Mouse (Mus musculus): ENCODE measurements around the gene St13. TPM values are rescaled to one million over a fixed set of nuclear protein-coding genes. Genes with fewer than 3 reads are reported as not detected.
A peak's percentile ranks its signal among the peaks of the same experiment; 100 is the strongest.

Gene St13
- polyA plus RNA-seq, 1 experiment from 2014 or later, result 189 TPM

GRCm38 (mm10) chr15:81341426-81341825, 58.5 kb downstream of the St13 start:
- ATAC-seq (ENCODE audit: low FRiP score, low read depth), result no peak
- H3K9me3 ChIP-seq, result no peaks in the 10 kb centered on the region
- no peak overlapping the region for H3K27ac ChIP-seq
- no peaks in the 10 kb centered on the region for H3K4me1 ChIP-seq
- 87% methylated on average over 2 of the region's 2 CpGs for WGBS
- peaks cover 72% of the 10 kb centered on the region for H3K36me3 ChIP-seq
- no peak overlapping the region for H3K4me3 ChIP-seq
- H3K4me2 ChIP-seq (replicated peaks), result no peak overlapping the region
- H3K9ac ChIP-seq, result no peak overlapping the region
- no peaks in the 10 kb centered on the region for H3K27me3 ChIP-seq

GRCm38 (mm10) chr15:81339158-81339557, 60.7 kb downstream of the St13 start:
- H3K9ac ChIP-seq, result no peak overlapping the region
- ATAC-seq (ENCODE audit: low FRiP score, low read depth), result no peak
- no peaks in the 10 kb centered on the region for H3K27me3 ChIP-seq
- no peaks in the 10 kb centered on the region for H3K4me1 ChIP-seq
- H3K36me3 ChIP-seq, result peaks cover 85% of the 10 kb centered on the region
- no peak overlapping the region for H3K4me3 ChIP-seq
- WGBS, result 96% methylated on average over 3 of the region's 3 CpGs
- H3K4me2 ChIP-seq (replicated peaks), result no peak overlapping the region
- no peaks in the 10 kb centered on the region for H3K9me3 ChIP-seq
- no peak overlapping the region for H3K27ac ChIP-seq

GRCm38 (mm10) chr15:81336466-81336865, 63.4 kb downstream of the St13 start:
- 88% methylated on average over 5 of the region's 5 CpGs for WGBS
- H3K36me3 ChIP-seq, result peaks cover 90% of the 10 kb centered on the region
- no peak overlapping the region for H3K4me2 ChIP-seq (replicated peaks)
- no peaks in the 10 kb centered on the region for H3K9me3 ChIP-seq
- H3K4me3 ChIP-seq, result no peak overlapping the region
- ATAC-seq (ENCODE audit: low FRiP score, low read depth), result no peak
- no peaks in the 10 kb centered on the region for H3K27me3 ChIP-seq
- no peak overlapping the region for H3K9ac ChIP-seq
- H3K27ac ChIP-seq, result no peak overlapping the region
- no peaks in the 10 kb centered on the region for H3K4me1 ChIP-seq

GRCm38 (mm10) chr15:81332517-81332916, 67.4 kb downstream of the St13 start:
- H3K4me2 ChIP-seq (replicated peaks), result no peak overlapping the region
- H3K9ac ChIP-seq, result no peak overlapping the region
- H3K27me3 ChIP-seq, result no peaks in the 10 kb centered on the region
- no peak overlapping the region for H3K4me3 ChIP-seq
- peaks cover 84% of the 10 kb centered on the region for H3K36me3 ChIP-seq
- no peak for ATAC-seq (ENCODE audit: low FRiP score, low read depth)
- no peak overlapping the region for H3K27ac ChIP-seq
- WGBS, result 98% methylated on average over 4 of the region's 4 CpGs
- H3K9me3 ChIP-seq, result no peaks in the 10 kb centered on the region
- H3K4me1 ChIP-seq, result peaks cover 5% of the 10 kb centered on the region; the same call in 1 of the 2 replicates

- H3K36me3 ChIP-seq, result peaks cover 84% of the 10 kb centered on the region
- ATAC-seq (ENCODE audit: low FRiP score, low read depth), result no peak
- H3K4me2 ChIP-seq (replicated peaks), result no peak overlapping the region
- H3K4me1 ChIP-seq, result peaks cover 5% of the 10 kb centered on the region; the same call in 1 of the 2 replicates
- no peak overlapping the region for H3K4me3 ChIP-seq
- H3K27ac ChIP-seq, result no peak overlapping the region
- no peaks in the 10 kb centered on the region for H3K27me3 ChIP-seq
- H3K9ac ChIP-seq, result no peak overlapping the region
- H3K9me3 ChIP-seq, result no peaks in the 10 kb centered on the region
- 74% methylated on average over 3 of the region's 3 CpGs for WGBS
Measured at GRCm38 (mm10) chr15:81330816-81331433, 69.0 kb downstream of the St13 start.

GRCm38 (mm10) chr15:81329721-81330369, 70.0 kb downstream of the St13 start:
- Histone ChIP-seq H3K9ac (no peak overlapping the region), H3K4me1 (peaks cover 5% of the 10 kb centered on the region; the same call in 1 of the 2 replicates), H3K27me3 (no peaks in the 10 kb centered on the region), H3K4me2 (replicated peaks) (no peak overlapping the region), H3K27ac (no peak overlapping the region), H3K36me3 (peaks cover 84% of the 10 kb centered on the region), H3K4me3 (no peak overlapping the region), H3K9me3 (no peaks in the 10 kb centered on the region)
- 32% methylated on average over 5 of the region's 5 CpGs for WGBS
- ATAC-seq (ENCODE audit: low FRiP score, low read depth), result no peak

GRCm38 (mm10) chr15:81327501-81327900, 72.4 kb downstream of the St13 start:
- no peak for ATAC-seq (ENCODE audit: low FRiP score, low read depth)
- Histone ChIP-seq H3K9ac (no peak overlapping the region), H3K27ac (no peak overlapping the region), H3K4me1 (peaks cover 5% of the 10 kb centered on the region; the same call in 1 of the 2 replicates), H3K36me3 (peaks cover 73% of the 10 kb centered on the region), H3K4me3 (no peak overlapping the region), H3K4me2 (replicated peaks) (no peak overlapping the region), H3K9me3 (no peaks in the 10 kb centered on the region), H3K27me3 (no peaks in the 10 kb centered on the region)
- WGBS, result 91% methylated on average over 7 of the region's 7 CpGs

GRCm38 (mm10) chr15:81324979-81325378, 74.9 kb downstream of the St13 start:
- H3K36me3 ChIP-seq, result peaks cover 80% of the 10 kb centered on the region
- 0 out of 2 replicates have a peak overlapping the region, but pooled peaks have one; percentile 4 for H3K9ac ChIP-seq

GRCm38 (mm10) chr15:81320137-81320536, 79.7 kb downstream of the St13 start:
- WGBS, result 90% methylated on average over 3 of the region's 3 CpGs
- no peak overlapping the region for H3K27ac ChIP-seq
- no peak overlapping the region for H3K4me2 ChIP-seq (replicated peaks)
- ATAC-seq (ENCODE audit: low FRiP score, low read depth), result no peak
- no peaks in the 10 kb centered on the region for H3K27me3 ChIP-seq
- no peaks in the 10 kb centered on the region for H3K4me1 ChIP-seq
- H3K36me3 ChIP-seq, result peaks cover 82% of the 10 kb centered on the region
- no peak overlapping the region for H3K4me3 ChIP-seq
- peaks cover 5% of the 10 kb centered on the region; the same call in 1 of the 2 replicates for H3K9me3 ChIP-seq
- no peak overlapping the region for H3K9ac ChIP-seq

More at GRCm38 (mm10) chr15:81324979-81325378, 74.9 kb downstream of the St13 start:
- Histone ChIP-seq H3K9me3 (no peaks in the 10 kb centered on the region), H3K4me3 (no peak overlapping the region), H3K4me1 (no peaks in the 10 kb centered on the region), H3K4me2 (replicated peaks) (no peak overlapping the region), H3K27me3 (no peaks in the 10 kb centered on the region), H3K27ac (no peak overlapping the region)
- ATAC-seq (ENCODE audit: low FRiP score, low read depth), result no peak
- WGBS, result 66% methylated on average over 4 of the region's 4 CpGs

- no peak overlapping the region for H3K4me3 ChIP-seq
- H3K4me1 ChIP-seq, result no peaks in the 10 kb centered on the region
- 94% methylated on average over 9 of the region's 9 CpGs for WGBS
- H3K4me2 ChIP-seq (replicated peaks), result no peak overlapping the region
- no peak for ATAC-seq (ENCODE audit: low FRiP score, low read depth)
- no peaks in the 10 kb centered on the region for H3K27me3 ChIP-seq
- H3K36me3 ChIP-seq, result peaks cover 77% of the 10 kb centered on the region
- H3K27ac ChIP-seq, result no peak overlapping the region
- peaks cover 5% of the 10 kb centered on the region; the same call in 1 of the 2 replicates for H3K9me3 ChIP-seq
- H3K9ac ChIP-seq, result no peak overlapping the region
Measured at GRCm38 (mm10) chr15:81319462-81319861, 80.4 kb downstream of the St13 start.

GRCm38 (mm10) chr15:81313928-81314327, 85.9 kb downstream of the St13 start:
- H3K4me3 ChIP-seq, result no peak overlapping the region
- 91% methylated on average over 3 of the region's 3 CpGs for WGBS
- no peak for ATAC-seq (ENCODE audit: low FRiP score, low read depth)

More at GRCm38 (mm10) chr15:81313928-81314327, 85.9 kb downstream of the St13 start:
- H3K27ac ChIP-seq, result no peak overlapping the region
- no peak overlapping the region for H3K9ac ChIP-seq
- peaks cover 2% of the 10 kb centered on the region; the same call in 1 of the 2 replicates for H3K9me3 ChIP-seq
- H3K4me1 ChIP-seq, result peaks cover 6% of the 10 kb centered on the region; the same call in 1 of the 2 replicates
- H3K27me3 ChIP-seq, result no peaks in the 10 kb centered on the region
- H3K36me3 ChIP-seq, result peaks cover 40% of the 10 kb centered on the region
- H3K4me2 ChIP-seq (replicated peaks), result no peak overlapping the region
